Mouse (Mus musculus): ENCODE measurements around the gene Fat4. TPM values are rescaled to one million over a fixed set of nuclear protein-coding genes. Genes with fewer than 3 reads are reported as not detected.
A peak's percentile ranks its signal among the peaks of the same experiment; 100 is the strongest.

The Fat4 gene
- total RNA-seq, 2 experiments from 2014 or later = 12.4 to 14.2 TPM

- intact Hi-C loops (cut with DNase I) = no loop called here
- no peak for DNase-seq
Observed at GRCm38 (mm10) chr3:38892791-38893224, 6.1 kb downstream of the Fat4 start.

DNA sequence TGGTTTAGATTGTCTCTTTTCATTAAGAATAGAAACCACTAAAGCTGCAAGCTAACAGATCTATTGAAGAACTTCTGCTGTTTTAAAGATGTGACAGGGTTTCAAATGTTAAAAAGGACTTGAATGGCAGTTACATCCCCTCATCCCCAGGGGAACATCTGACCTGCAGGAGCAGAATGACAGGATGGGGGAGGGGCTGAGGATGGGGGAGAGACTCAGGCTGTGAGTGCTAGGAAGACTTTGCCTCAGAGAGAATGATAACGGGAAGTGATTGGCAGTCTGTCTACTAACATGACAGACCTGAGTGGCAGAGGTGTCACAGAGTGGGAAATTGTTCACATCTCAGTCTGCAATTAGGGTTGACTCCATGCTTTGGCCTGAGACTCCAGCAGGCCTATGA lies 14.1 kb downstream of the Fat4 start:
- intact Hi-C loops (cut with DNase I) = no loop called here
- DNase-seq = no peak

DNA sequence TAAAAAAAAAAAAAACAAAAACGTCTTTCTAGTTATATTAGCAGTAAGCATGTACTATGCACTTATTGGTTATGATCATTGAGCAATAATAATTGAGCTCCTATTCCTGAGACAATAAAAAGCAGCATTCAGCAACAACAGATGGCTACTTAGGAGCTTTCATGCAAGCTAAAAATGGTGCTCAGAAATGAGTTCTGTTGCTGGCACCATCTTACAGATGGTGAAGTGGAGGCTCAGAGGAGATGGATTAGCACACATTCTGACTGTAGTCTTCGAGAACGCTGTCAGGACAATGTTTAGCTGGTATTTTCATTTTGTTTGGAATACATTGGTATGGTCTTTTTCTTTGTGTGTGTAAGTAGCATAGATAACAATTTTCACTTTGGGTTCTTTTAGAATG lies 20.1 kb downstream of the Fat4 start:
- intact Hi-C loops (cut with DNase I) = no loop called here
- no peak for DNase-seq

- intact Hi-C loops (cut with DNase I) = no loop called here
- DNase-seq = no peak
Observed at GRCm38 (mm10) chr3:38907676-38908425, 21.1 kb downstream of the Fat4 start.

- no peak for DNase-seq
- intact Hi-C loops (cut with DNase I) = no loop called here
Observed at GRCm38 (mm10) chr3:38908426-38909111, 21.8 kb downstream of the Fat4 start.

GRCm38 (mm10) chr3:38912768-38913487 lies 26.2 kb downstream of the Fat4 start:
- intact Hi-C loops (cut with DNase I) = no loop called here

GRCm38 (mm10) chr3:38913488-38914105 lies 26.9 kb downstream of the Fat4 start:
- intact Hi-C loops (cut with DNase I) = no loop called here

More at GRCm38 (mm10) chr3:38912768-38913487, 26.2 kb downstream of the Fat4 start:
- no peak for DNase-seq

DNA sequence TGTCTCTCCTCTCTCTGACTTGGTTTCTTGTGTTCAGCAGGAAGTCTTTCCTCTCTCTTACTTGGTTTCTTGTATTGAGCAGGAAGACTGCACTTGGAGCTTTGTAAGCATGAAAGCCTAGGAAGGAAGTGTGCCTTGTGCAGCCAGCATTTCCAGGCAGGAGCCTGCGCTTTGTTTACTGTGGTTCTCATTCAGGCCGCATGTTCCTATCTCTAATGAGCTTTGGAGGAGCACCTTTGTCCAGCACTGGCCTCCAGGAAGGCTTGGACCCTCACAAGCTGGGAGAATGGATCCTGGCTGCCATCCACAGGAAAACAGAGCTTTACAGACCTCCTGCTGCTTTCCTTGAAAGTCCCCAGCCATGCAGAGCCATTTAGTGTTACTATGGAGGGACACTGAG lies 32.2 kb downstream of the Fat4 start:
- DNase-seq = peak; percentile 19 to 22
- intact Hi-C loops (cut with DNase I) = no loop called here

More at GRCm38 (mm10) chr3:38913488-38914105, 26.9 kb downstream of the Fat4 start:
- DNase-seq = no peak

DNA sequence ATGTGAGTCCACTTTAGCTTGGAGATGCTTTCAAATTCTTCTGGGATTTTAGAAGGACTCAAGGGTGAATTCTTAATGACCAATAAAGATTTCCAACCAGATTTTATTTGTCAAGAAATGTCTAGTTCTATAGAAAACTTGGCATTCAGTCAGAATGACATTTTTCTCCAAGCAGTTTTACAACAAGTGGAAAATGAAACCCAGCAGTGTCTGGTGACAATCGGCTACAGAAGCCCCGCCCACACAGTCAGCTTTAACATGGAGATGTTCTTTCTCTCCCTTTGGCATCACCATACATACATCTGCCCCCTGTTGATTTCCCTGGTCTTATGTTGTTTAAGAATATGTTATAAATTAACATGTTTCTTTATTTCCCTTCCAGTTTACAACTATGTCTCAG lies 34.3 kb downstream of the Fat4 start:
- intact Hi-C loops (cut with DNase I) = no loop called here
- DNase-seq = no peak

GRCm38 (mm10) chr3:38923251-38923686 lies 36.5 kb downstream of the Fat4 start:
- DNase-seq = no peak
- intact Hi-C loops (cut with DNase I) = no loop called here

GRCm38 (mm10) chr3:38928076-38928686 lies 41.4 kb downstream of the Fat4 start:
- intact Hi-C loops (cut with DNase I) = no loop called here
- no peak for DNase-seq

- no peak for DNase-seq
- intact Hi-C loops (cut with DNase I) = no loop called here
Observed at GRCm38 (mm10) chr3:38928751-38929150, 42.0 kb downstream of the Fat4 start.

- no peak for DNase-seq
- intact Hi-C loops (cut with DNase I) = loop anchor here (5.0 kb wide), 2 partner anchors 47 to 288 kb away; partner anchors contain the start of gene Fat4
Observed at GRCm38 (mm10) chr3:38934780-38935179, 48.0 kb downstream of the Fat4 start.

DNA sequence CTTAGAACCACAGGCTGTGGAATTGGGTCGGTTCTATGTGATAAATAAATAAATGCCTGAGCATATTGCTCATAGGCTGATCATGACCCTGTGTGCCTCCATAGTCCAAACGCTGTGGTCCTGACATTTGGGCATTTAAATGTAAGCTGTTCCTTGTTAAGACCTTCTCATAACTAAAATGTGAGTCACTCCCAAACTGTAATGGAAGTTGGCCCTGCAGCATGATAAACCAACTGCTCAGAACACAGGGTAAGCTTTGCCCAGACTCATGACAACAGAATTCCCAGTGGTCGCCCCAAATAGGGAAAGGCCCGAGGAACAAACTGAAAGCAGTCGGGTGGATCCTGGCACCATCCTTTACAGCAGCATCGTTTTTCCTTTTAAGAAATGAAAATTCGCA lies 49.7 kb downstream of the Fat4 start:
- intact Hi-C loops (cut with DNase I) = loop anchor here (5.0 kb wide), 1 partner anchor 49 kb away; the partner anchor contains the start of gene Fat4
- peak in 1 of 2 experiments; percentile 18 for DNase-seq

GRCm38 (mm10) chr3:38937159-38937558 lies 50.4 kb downstream of the Fat4 start:
- no peak for DNase-seq
- intact Hi-C loops (cut with DNase I) = loop anchor here (5.0 kb wide), 1 partner anchor 50 kb away; the partner anchor contains the start of gene Fat4

DNA sequence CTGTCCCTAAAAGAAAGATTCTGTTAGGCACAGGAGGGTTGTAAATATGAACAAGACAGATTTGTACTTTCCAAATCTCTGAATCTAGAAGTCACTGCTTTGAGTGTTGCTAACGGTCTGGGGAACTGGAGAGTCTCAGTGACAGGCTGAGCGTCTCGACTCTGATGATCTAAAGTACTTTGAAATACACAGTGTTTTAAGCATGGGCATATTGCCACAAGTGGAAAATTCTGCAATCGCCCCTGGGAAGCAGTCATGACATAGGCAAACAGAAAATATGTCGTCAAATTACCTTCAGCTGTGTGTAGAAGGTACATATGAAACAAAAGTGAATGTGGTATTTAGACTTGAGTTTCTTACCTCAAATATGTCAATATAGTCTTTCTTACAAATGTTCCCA lies 51.4 kb downstream of the Fat4 start:
- intact Hi-C loops (cut with DNase I) = loop anchor here (5.0 kb wide), 1 partner anchor 51 kb away; the partner anchor contains the start of gene Fat4
- no peak for DNase-seq

DNA sequence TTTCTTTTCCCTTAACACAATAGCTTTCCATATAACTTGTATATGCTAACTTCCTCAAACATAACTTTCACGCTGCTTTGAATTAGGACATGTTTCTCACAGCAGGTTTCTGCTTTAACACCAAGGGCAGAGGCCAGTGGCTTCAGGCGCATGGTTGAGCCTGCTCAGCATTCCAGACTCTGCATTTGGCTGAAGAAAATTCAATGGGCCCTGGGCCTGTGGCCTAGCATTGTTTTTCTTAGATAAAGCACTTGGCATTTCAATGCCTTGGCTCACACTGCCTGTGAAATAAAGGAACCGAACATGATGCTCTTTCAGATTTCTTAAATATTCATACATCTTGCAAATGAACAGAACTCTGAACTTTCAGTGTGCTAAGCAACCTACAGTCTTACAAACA lies 52.8 kb downstream of the Fat4 start:
- intact Hi-C loops (cut with DNase I) = loop anchor here (5.0 kb wide), 1 partner anchor 52 kb away; the partner anchor contains the start of gene Fat4
- peak; percentile 24 to 41 for DNase-seq

- intact Hi-C loops (cut with DNase I) = no loop called here
- DNase-seq = no peak
Observed at GRCm38 (mm10) chr3:38940327-38940726, 53.6 kb downstream of the Fat4 start.

DNA sequence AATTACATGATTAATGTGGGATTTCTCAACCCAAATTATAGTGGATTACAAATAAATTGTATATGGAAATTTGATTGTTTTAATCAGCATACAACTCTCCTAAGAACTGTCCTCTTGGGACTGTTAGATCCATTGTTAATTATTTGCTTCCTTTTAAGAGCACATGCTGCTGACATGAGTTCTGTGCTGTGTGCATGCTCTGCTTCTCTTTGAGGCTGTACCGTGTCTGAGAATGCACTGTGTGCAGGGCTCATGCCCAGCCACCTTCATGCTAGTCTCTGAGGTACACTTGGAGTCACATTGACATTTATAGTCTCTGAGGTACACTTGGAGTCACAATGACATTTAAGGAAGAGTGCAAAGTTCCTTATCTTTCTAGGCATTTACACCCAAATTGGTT lies 58.4 kb downstream of the Fat4 start:
- intact Hi-C loops (cut with DNase I) = no loop called here
- no peak for DNase-seq

DNA sequence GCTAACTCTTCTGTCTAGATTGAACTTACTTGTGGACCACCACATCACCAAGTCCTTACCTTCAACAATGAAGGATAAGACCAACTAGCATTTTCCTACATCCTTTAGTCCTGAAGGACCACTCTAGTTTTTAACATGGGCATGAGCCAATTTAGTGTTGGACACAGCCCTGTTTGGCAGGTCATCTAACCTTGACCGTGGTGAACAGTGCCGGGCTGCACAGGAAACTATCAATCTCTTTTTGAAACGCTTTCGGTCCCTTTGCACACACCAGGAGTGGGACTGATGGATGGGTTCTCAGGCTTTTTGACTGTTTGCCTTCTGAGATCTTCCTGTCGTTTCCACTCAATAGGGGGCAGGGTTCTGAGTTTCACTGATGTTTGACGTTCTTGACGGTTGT lies 61.0 kb downstream of the Fat4 start:
- no peak for DNase-seq
- intact Hi-C loops (cut with DNase I) = no loop called here

All from heart, postnatal 14 days (tissue).